Mouse (Mus musculus) myocyte (in vitro differentiated cells): ENCODE results near the gene Avp. TPM values are rescaled to one million over a fixed set of nuclear protein-coding genes. Genes with fewer than 3 reads are reported as not detected.
A peak's percentile ranks its signal among the peaks of the same experiment; 100 is the strongest.

ENCODE experiments used
- H3K27me3 ChIP-seq: one replicate; pipeline ENCODE4 v1.6.1; 2011; ENCODE audit not compliant: control insufficient read depth, insufficient read depth, insufficient read length
- H3K36me3 ChIP-seq: one replicate; pipeline ENCODE4 v1.6.1; 2011; ENCODE audit not compliant: control insufficient read depth, insufficient read depth
- H3K4me2 ChIP-seq: one replicate; pipeline ENCODE4 v1.6.1; 2011; ENCODE audit warnings: low read depth, control low read depth
- H3K4me3 ChIP-seq: one replicate; pipeline ENCODE4 v1.5.1; 2011; ENCODE audit warnings: mild to moderate bottlenecking, control low read depth, moderate library complexity
- H3K79me2 ChIP-seq: one replicate; pipeline ENCODE4 v1.6.1; 2011; ENCODE audit not compliant: control insufficient read depth, insufficient read depth
- H3ac ChIP-seq: one replicate; pipeline ENCODE4 v1.6.1; 2011; ENCODE audit not compliant: control insufficient read depth, insufficient read length
- CEBPB ChIP-seq: IDR thresholded peaks from 2 replicates; pipeline ENCODE4 v1.6.1; 2011; ENCODE audit warnings: mild to moderate bottlenecking, moderate library complexity; ENCODE audit not compliant: poor library complexity, insufficient read depth, severe bottlenecking
- E2F4 ChIP-seq: IDR thresholded peaks from one replicate; pipeline ENCODE4 v1.6.1; 2011; ENCODE audit warnings: mild to moderate bottlenecking, control low read depth, moderate library complexity; ENCODE audit not compliant: insufficient read depth
- MAX ChIP-seq: IDR thresholded peaks from one replicate; pipeline ENCODE4 v1.6.1; 2011; ENCODE audit warnings: low read depth, mild to moderate bottlenecking, control low read depth
- MYOD1 ChIP-seq, 3 experiments: IDR thresholded peaks; one replicate each; pipeline ENCODE4 v1.6.1; 2011; ENCODE audit warnings: control low read depth in 2 of 3, low read depth in 2 of 3, mild to moderate bottlenecking in 2 of 3, moderate library complexity in 1 of 3; ENCODE audit not compliant: insufficient read length in 2 of 3, control insufficient read depth in 1 of 3
- MYOG ChIP-seq, 3 experiments: IDR thresholded peaks; one replicate each; pipeline ENCODE4 v1.6.1; 2011; ENCODE audit warnings: control low read depth in 2 of 3, low read depth in 2 of 3, mild to moderate bottlenecking in 2 of 3; ENCODE audit not compliant: insufficient read length in 2 of 3, control insufficient read depth in 1 of 3, insufficient read depth in 1 of 3
- POLR2A ChIP-seq: IDR thresholded peaks from one replicate; pipeline ENCODE4 v1.6.1; 2011; ENCODE audit warnings: low read depth, mild to moderate bottlenecking, control low read depth, moderate library complexity; ENCODE audit not compliant: insufficient read length
- POLR2AphosphoS2 ChIP-seq: IDR thresholded peaks from one replicate; pipeline ENCODE4 v1.6.1; 2011; ENCODE audit warnings: low read depth, control low read depth; ENCODE audit not compliant: insufficient read length
- REST ChIP-seq: IDR thresholded peaks from one replicate; pipeline ENCODE4 v1.6.1; 2011; ENCODE audit warnings: mild to moderate bottlenecking, control low read depth, moderate library complexity; ENCODE audit not compliant: insufficient read depth, insufficient read length
- SRF ChIP-seq: IDR thresholded peaks from one replicate; pipeline ENCODE4 v1.6.1; 2011; ENCODE audit warnings: low read depth; ENCODE audit not compliant: control insufficient read depth, insufficient read length
- TCF12 ChIP-seq: IDR thresholded peaks from one replicate; pipeline ENCODE4 v1.6.1; 2011; ENCODE audit warnings: mild to moderate bottlenecking, control low read depth; ENCODE audit not compliant: poor library complexity, insufficient read depth, severe bottlenecking
- TCF3 ChIP-seq: IDR thresholded peaks from one replicate; pipeline ENCODE4 v1.6.1; 2011; ENCODE audit warnings: low read depth, control low read depth; ENCODE audit not compliant: insufficient read length
- USF1 ChIP-seq: IDR thresholded peaks from one replicate; pipeline ENCODE4 v1.6.1; 2011; ENCODE audit warnings: low read depth, mild to moderate bottlenecking, control low read depth, moderate library complexity
- polyA plus RNA-seq: library from polyadenylated mRNA; unstranded; fragments of >200 nt; fragmentation: generic; extraction: Trizol; gene quantifications from one replicate; pipeline ENCODE4 v1.2.1, GENCODE M21; 2012; ENCODE audit warnings: missing spikeins

The Avp gene
- polyA plus RNA-seq, 1 experiment: not detected

DNA sequence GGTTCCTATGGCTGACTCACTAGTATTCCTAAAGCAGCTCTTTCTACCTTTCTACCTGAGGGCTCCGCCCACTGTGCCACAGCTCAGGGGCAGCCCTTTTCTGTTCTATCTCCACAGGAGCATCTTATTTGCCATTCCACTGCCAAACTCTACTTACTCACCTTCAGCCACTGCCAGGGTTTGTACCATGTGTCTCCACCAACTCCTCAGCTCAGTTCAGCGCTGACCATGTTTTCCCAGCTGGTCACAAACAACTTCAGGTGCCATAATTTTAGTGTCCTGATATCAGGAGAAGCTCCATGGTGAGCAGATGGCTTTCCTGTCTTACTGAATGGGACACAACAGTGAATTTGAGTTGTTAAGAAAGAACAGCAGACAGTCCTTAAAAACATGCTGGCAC, 24.9 kb downstream of the Avp start:
- no peak overlapping the region for H3ac ChIP-seq

DNA sequence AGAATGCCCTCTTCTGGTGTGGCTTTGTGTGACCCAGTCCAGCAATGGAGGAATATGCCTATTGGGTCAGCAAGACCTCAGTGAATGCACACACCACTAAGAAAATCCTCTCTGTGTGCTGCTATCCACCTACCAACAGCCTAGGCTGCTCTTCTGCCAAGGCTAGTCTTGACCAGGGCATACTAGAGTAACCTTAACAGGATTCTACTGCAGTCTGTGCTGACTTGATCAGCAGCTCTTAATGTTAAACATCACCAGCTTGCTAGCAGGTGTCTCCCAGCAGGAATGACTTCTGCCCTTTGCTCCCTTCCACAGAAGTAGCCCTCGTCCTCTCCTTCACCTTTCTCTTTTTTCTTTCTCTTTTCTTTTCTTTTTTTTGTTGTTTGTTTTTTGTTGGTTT, 26.1 kb downstream of the Avp start:
- Histone ChIP-seq H3ac (no peak overlapping the region), H3K36me3 (peaks cover 15% of the 10 kb centered on the region), H3K27me3 (no peaks in the 10 kb centered on the region), H3K4me2 (no peak overlapping the region), H3K79me2 (no peaks in the 10 kb centered on the region), H3K4me3 (no peak overlapping the region)
- TF ChIP-seq TCF12 (no peak), CEBPB (no peak), MYOG (IDR thresholded peaks at IDR 0.05; ENCODE audit: control insufficient read depth in 1 of 3, insufficient read depth in 1 of 3, insufficient read length in 2 of 3, low read depth in 2 of 3) (no peak), POLR2A (no peak), TCF3 (no peak), MAX (no peak), MYOD1 (IDR thresholded peaks at IDR 0.05; ENCODE audit: control insufficient read depth in 1 of 3, insufficient read length in 2 of 3, low read depth in 2 of 3) (no peak), SRF (no peak), REST (no peak), USF1 (no peak), E2F4 (no peak), POLR2AphosphoS2 (no peak)

More for the DNA sequence above, 24.9 kb downstream of the Avp start:
- Histone ChIP-seq H3K4me2 (no peak overlapping the region), H3K4me3 (no peak overlapping the region), H3K36me3 (peaks cover 12% of the 10 kb centered on the region), H3K27me3 (no peaks in the 10 kb centered on the region), H3K79me2 (no peaks in the 10 kb centered on the region)
- TF ChIP-seq CEBPB: no peak
- TF ChIP-seq REST: no peak
- no peak for TF ChIP-seq MYOG (IDR thresholded peaks at IDR 0.05; ENCODE audit: control insufficient read depth in 1 of 3, insufficient read depth in 1 of 3, insufficient read length in 2 of 3, low read depth in 2 of 3)
- no peak for TF ChIP-seq TCF12
- no peak for TF ChIP-seq SRF
- TF ChIP-seq USF1: no peak
- no peak for TF ChIP-seq POLR2A
- no peak for TF ChIP-seq TCF3
- TF ChIP-seq MYOD1 (IDR thresholded peaks at IDR 0.05; ENCODE audit: control insufficient read depth in 1 of 3, insufficient read length in 2 of 3, low read depth in 2 of 3): no peak
- TF ChIP-seq E2F4: no peak
- no peak for TF ChIP-seq POLR2AphosphoS2
- TF ChIP-seq MAX: no peak

DNA sequence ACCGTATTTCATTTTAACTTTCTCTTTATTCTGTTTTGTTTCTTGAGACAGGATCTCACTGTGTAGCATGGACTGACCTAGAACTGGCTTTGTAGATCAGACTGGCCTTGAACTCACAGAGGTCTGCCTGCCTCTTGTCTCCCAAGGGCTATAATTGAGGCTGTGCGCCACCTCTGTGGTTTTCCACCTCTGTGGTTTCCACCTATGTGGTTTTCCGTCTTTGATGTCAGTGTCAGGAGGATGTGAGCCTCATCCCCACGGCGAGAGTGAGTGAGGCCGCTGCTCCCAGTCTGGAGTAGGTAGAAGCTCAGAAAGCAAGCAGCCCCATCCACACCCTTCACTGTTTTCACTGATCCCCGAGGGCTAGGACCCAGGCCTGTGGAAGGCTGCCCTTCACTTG, 27.5 kb downstream of the Avp start:
- Histone ChIP-seq H3K36me3 (peaks cover 22% of the 10 kb centered on the region), H3K27me3 (no peaks in the 10 kb centered on the region), H3K4me3 (no peak overlapping the region), H3K79me2 (no peaks in the 10 kb centered on the region), H3K4me2 (no peak overlapping the region), H3ac (no peak overlapping the region)
- no peak for TF ChIP-seq MAX
- TF ChIP-seq TCF3: no peak
- no peak for TF ChIP-seq MYOD1 (IDR thresholded peaks at IDR 0.05; ENCODE audit: control insufficient read depth in 1 of 3, insufficient read length in 2 of 3, low read depth in 2 of 3)
- TF ChIP-seq REST: no peak
- TF ChIP-seq E2F4: no peak
- no peak for TF ChIP-seq POLR2AphosphoS2
- no peak for TF ChIP-seq SRF

DNA sequence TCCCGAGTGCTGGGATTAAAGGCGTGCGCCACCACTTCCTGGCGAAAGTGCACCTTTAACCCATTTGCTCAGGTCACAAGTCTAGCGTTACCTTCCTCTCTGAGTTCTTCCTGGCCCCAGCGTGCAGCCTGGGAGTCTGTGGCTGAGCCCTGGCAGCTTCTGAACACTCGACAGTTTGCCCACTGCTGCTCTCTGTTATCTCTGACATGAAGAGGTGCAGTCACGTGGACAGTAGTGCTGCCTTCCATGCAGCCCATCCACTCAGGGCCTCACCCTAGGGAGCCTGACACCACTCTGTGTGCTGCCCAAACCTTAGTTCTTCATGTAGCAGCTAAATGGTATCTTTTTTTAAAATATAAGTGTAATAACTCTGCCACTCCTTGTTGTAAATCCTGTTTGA, 35.4 kb downstream of the Avp start:
- TF ChIP-seq MAX (no peak), REST (no peak), POLR2AphosphoS2 (no peak), TCF3 (no peak), TCF12 (no peak), USF1 (no peak), MYOG (IDR thresholded peaks at IDR 0.05; ENCODE audit: control insufficient read depth in 1 of 3, insufficient read depth in 1 of 3, insufficient read length in 2 of 3, low read depth in 2 of 3) (no peak), E2F4 (no peak), CEBPB (no peak), MYOD1 (IDR thresholded peaks at IDR 0.05; ENCODE audit: control insufficient read depth in 1 of 3, insufficient read length in 2 of 3, low read depth in 2 of 3) (no peak), SRF (no peak), POLR2A (no peak)
- Histone ChIP-seq H3K4me2 (no peak overlapping the region), H3K36me3 (peaks cover 42% of the 10 kb centered on the region), H3K27me3 (no peaks in the 10 kb centered on the region), H3ac (no peak overlapping the region), H3K79me2 (no peaks in the 10 kb centered on the region), H3K4me3 (no peak overlapping the region)

DNA sequence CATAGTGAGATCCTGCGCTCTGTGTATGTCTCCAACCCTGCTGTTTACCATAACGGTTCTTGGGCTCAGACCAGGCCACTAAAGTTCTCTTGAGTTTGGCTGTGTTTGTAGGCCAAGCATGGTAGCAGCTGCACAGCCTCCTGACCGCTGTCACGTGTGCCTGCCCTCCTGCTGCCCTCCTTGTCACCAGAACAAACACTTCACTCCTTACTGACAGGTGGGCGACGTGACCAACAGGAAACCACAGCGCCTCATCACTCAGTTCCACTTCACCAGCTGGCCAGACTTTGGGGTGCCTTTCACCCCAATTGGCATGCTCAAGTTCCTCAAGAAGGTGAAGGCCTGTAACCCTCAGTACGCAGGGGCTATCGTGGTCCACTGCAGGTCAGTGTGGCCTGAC, 42.1 kb downstream of the Avp start:
- H3K36me3 ChIP-seq: peaks cover 63% of the 10 kb centered on the region
- no peaks in the 10 kb centered on the region for H3K27me3 ChIP-seq
- H3K4me2 ChIP-seq: no peak overlapping the region
- TF ChIP-seq MYOD1 (IDR thresholded peaks at IDR 0.05; ENCODE audit: control insufficient read depth in 1 of 3, insufficient read length in 2 of 3, low read depth in 2 of 3) (peak in 1 of 3 experiments; percentile 36), MYOG (IDR thresholded peaks at IDR 0.05; ENCODE audit: control insufficient read depth in 1 of 3, insufficient read depth in 1 of 3, insufficient read length in 2 of 3, low read depth in 2 of 3) (peak in 2 of 3 experiments; percentile 11 to 58), SRF (no peak)
- no peak overlapping the region for H3K4me3 ChIP-seq
- no peak overlapping the region for H3ac ChIP-seq
- H3K79me2 ChIP-seq: no peaks in the 10 kb centered on the region
